Mouse (Mus musculus) thymus, adult 2 months (tissue): ENCODE data around the gene Gsg1l.

Experiments used
- CTCF ChIP-seq: fragments of 200-500 bp; IDR thresholded peaks from 2 replicates; pipeline ENCODE4 v1.5.1; 2012; ENCODE audit warnings: mild to moderate bottlenecking, control low read depth, low read length, moderate library complexity, borderline replicate concordance; ENCODE audit not compliant: control insufficient read depth, poor library complexity, insufficient read depth; ENCODE audit errors: extremely low read depth
- POLR2A ChIP-seq: fragments of 200-500 bp; IDR thresholded peaks from 2 replicates; pipeline ENCODE4 v1.6.1; 2012; ENCODE audit warnings: mild to moderate bottlenecking, low read length, control low read depth, moderate library complexity; ENCODE audit not compliant: control insufficient read depth, poor library complexity, insufficient read depth; ENCODE audit errors: extremely low read depth

DNA sequence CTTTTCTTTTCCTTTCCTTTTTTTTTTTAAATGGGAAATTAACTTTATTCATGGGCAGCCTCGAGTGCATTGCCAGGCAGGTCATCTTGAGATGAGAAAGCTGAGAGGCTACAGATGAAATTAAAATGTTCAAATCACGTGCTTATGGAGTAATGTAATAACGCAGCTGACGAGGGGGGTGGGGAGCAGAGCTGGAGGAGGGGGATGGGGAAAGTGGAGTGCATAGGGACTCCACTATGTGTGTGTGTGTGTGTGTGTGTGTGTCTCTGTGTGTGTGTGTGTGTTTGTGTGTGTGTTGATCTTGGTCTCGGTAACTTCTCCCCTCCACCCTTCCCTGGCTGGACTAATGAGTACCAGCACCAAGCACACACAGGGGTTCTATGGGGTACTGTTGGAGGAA lies 150.6 kb downstream of the Gsg1l start:
- no peak for TF ChIP-seq POLR2A
- TF ChIP-seq CTCF, result no peak
